Mouse (Mus musculus): ENCODE measurements at regions not wholly inside any gene's neighbourhood (a gene's known extent, or its start where the extent isn't known, plus 50 kb on each side); places are given as distances from the start of the nearest gene placed in this dataset.
"Not testable (repeated sequence)": the region's sequence is repeated elsewhere in the genome, so short reads cannot be mapped to it uniquely, and the experiment has no call there.

GRCm38 (mm10) chr1:35913551-35913950 lies 154.6 kb upstream of the Hs6st1 start:
- peak overlapping the region; percentile 87 for H3K27ac ChIP-seq (ENCODE audit: insufficient read depth, low read length)
- H3K4me1 ChIP-seq (ENCODE audit: control insufficient read depth, insufficient read depth, low read length), result peaks cover 10% of the 10 kb centered on the region; the same call in 1 of the 2 replicates
- TF ChIP-seq CTCF (IDR thresholded peaks at IDR 0.05; ENCODE audit: borderline replicate concordance, insufficient read depth, low read length), result no peak

GRCm38 (mm10) chr1:35914175-35914574 lies 154.0 kb upstream of the Hs6st1 start:
- peak overlapping the region; percentile 87 for H3K27ac ChIP-seq (ENCODE audit: insufficient read depth, low read length)
- H3K4me3 ChIP-seq (ENCODE audit: insufficient read depth, low read length); H3K4me1 ChIP-seq (ENCODE audit: control insufficient read depth, insufficient read depth, low read length): not testable (repeated sequence)

More at GRCm38 (mm10) chr1:35913551-35913950, 154.6 kb upstream of the Hs6st1 start:
- H3K4me3 ChIP-seq (ENCODE audit: insufficient read depth, low read length), result no peak overlapping the region

GRCm38 (mm10) chr1:35915526-35915925 lies 152.7 kb upstream of the Hs6st1 start:
- Histone ChIP-seq H3K4me1 (ENCODE audit: control insufficient read depth, insufficient read depth, low read length) (peaks cover 10% of the 10 kb centered on the region; the same call in 1 of the 2 replicates), H3K4me3 (ENCODE audit: insufficient read depth, low read length) (no peak overlapping the region), H3K27ac (ENCODE audit: insufficient read depth, low read length) (no peak overlapping the region)
- TF ChIP-seq CTCF (IDR thresholded peaks at IDR 0.05; ENCODE audit: borderline replicate concordance, insufficient read depth, low read length) (no peak), POLR2A (IDR thresholded peaks at IDR 0.05; ENCODE audit: low read depth, low read length) (no peak)

- Histone ChIP-seq H3K4me3 (ENCODE audit: insufficient read depth, low read length) (no peak overlapping the region), H3K27ac (ENCODE audit: insufficient read depth, low read length) (no peak overlapping the region), H3K4me1 (ENCODE audit: control insufficient read depth, insufficient read depth, low read length) (no peaks in the 10 kb centered on the region)
- TF ChIP-seq CTCF (IDR thresholded peaks at IDR 0.05; ENCODE audit: borderline replicate concordance, insufficient read depth, low read length), result no peak
- TF ChIP-seq POLR2A (IDR thresholded peaks at IDR 0.05; ENCODE audit: low read depth, low read length), result no peak
Measured at GRCm38 (mm10) chr1:35919840-35920734, 148.1 kb upstream of the Hs6st1 start.

GRCm38 (mm10) chr1:35924796-35925195 lies 143.4 kb upstream of the Hs6st1 start:
- Histone ChIP-seq H3K27ac (ENCODE audit: insufficient read depth, low read length) (no peak overlapping the region), H3K4me1 (ENCODE audit: control insufficient read depth, insufficient read depth, low read length) (0 out of 2 replicates have a peak, but pooled peaks cover 3% of the 10 kb centered on the region), H3K4me3 (ENCODE audit: insufficient read depth, low read length) (no peak overlapping the region)
- TF ChIP-seq CTCF (IDR thresholded peaks at IDR 0.05; ENCODE audit: borderline replicate concordance, insufficient read depth, low read length) (no peak), POLR2A (IDR thresholded peaks at IDR 0.05; ENCODE audit: low read depth, low read length) (no peak)

GRCm38 (mm10) chr1:35925301-35925700 lies 142.9 kb upstream of the Hs6st1 start:
- TF ChIP-seq POLR2A (IDR thresholded peaks at IDR 0.05; ENCODE audit: low read depth, low read length) (no peak), CTCF (IDR thresholded peaks at IDR 0.05; ENCODE audit: borderline replicate concordance, insufficient read depth, low read length) (no peak)
- no peak overlapping the region for H3K27ac ChIP-seq (ENCODE audit: insufficient read depth, low read length)
- H3K4me3 ChIP-seq (ENCODE audit: insufficient read depth, low read length), result no peak overlapping the region
- 0 out of 2 replicates have a peak, but pooled peaks cover 3% of the 10 kb centered on the region for H3K4me1 ChIP-seq (ENCODE audit: control insufficient read depth, insufficient read depth, low read length)

- TF ChIP-seq CTCF (IDR thresholded peaks at IDR 0.05; ENCODE audit: borderline replicate concordance, insufficient read depth, low read length) (no peak), POLR2A (IDR thresholded peaks at IDR 0.05; ENCODE audit: low read depth, low read length) (no peak)
- Histone ChIP-seq H3K27ac (ENCODE audit: insufficient read depth, low read length) (peak overlapping the region; percentile 30; the same call in 1 of the 2 replicates), H3K4me3 (ENCODE audit: insufficient read depth, low read length) (no peak overlapping the region)
Measured at GRCm38 (mm10) chr1:35926191-35927048, 141.8 kb upstream of the Hs6st1 start.

GRCm38 (mm10) chr1:35927049-35927415 lies 141.2 kb upstream of the Hs6st1 start:
- Histone ChIP-seq H3K27ac (ENCODE audit: insufficient read depth, low read length) (no peak overlapping the region; the same call in 1 of the 2 replicates), H3K4me3 (ENCODE audit: insufficient read depth, low read length) (no peak overlapping the region), H3K4me1 (ENCODE audit: control insufficient read depth, insufficient read depth, low read length) (peaks cover 5% of the 10 kb centered on the region; the same call in 1 of the 2 replicates)
- no peak for TF ChIP-seq CTCF (IDR thresholded peaks at IDR 0.05; ENCODE audit: borderline replicate concordance, insufficient read depth, low read length)
- TF ChIP-seq POLR2A (IDR thresholded peaks at IDR 0.05; ENCODE audit: low read depth, low read length), result no peak

More at GRCm38 (mm10) chr1:35926191-35927048, 141.8 kb upstream of the Hs6st1 start:
- H3K4me1 ChIP-seq (ENCODE audit: control insufficient read depth, insufficient read depth, low read length), result peaks cover 5% of the 10 kb centered on the region; the same call in 1 of the 2 replicates

GRCm38 (mm10) chr1:35930351-35930750 lies 137.8 kb upstream of the Hs6st1 start:
- peaks cover 14% of the 10 kb centered on the region; the same call in 1 of the 2 replicates for H3K4me1 ChIP-seq (ENCODE audit: control insufficient read depth, insufficient read depth, low read length)
- H3K27ac ChIP-seq (ENCODE audit: insufficient read depth, low read length), result peak overlapping the region; percentile 28; the same call in 1 of the 2 replicates
- H3K4me3 ChIP-seq (ENCODE audit: insufficient read depth, low read length), result no peak overlapping the region
- TF ChIP-seq CTCF (IDR thresholded peaks at IDR 0.05; ENCODE audit: borderline replicate concordance, insufficient read depth, low read length) (no peak), POLR2A (IDR thresholded peaks at IDR 0.05; ENCODE audit: low read depth, low read length) (no peak)

Data from embryonic fibroblast, embryonic 13.5 days (primary cell).